In the genomic region with DNA sequence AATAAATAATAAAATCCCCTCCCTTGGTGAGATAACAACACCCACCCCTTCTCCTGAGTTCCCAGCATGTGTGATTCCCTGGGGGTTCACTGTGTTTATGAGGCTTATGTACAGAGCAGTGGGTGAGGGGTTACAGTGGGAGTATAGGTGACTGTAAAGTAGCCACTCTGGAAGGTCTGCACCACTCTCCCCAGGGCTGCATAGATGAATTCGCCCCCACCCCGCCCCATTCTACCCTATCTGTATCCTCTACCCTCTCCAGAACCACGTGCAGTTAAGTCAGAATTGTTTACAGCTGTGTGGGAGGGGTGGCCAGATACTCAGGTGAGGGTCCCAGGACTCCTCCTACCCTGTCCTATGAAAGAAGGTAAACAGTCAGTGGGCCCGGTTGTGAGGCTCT, we compare ENCODE assay signal across 28 mouse cellular contexts. TPM values are rescaled to one million over a fixed set of nuclear protein-coding genes. Genes with fewer than 3 reads are reported as not detected.
DNase-seq lines count a peak whose midpoint lies in the region; ATAC-seq and TF ChIP-seq lines count a peak whose summit lies in the region.
"Had no signal": no experiment of that assay in that cellular context is flagged by ENCODE, and none has a peak within 500 bp of the region (broad histone marks: within the 10 kb centered on the region; RNA-seq: fewer than 3 reads in every experiment).

No protein-coding gene starts in this region.

- H3K4me1 ChIP-seq in liver, embryonic 13.5 days (replicated peaks): peaks cover 8% of the 10 kb centered on the region
- no peaks in the 10 kb centered on the region for H3K4me1 ChIP-seq in liver, postnatal 0 days (ENCODE audit: insufficient read depth)
- no peaks in the 10 kb centered on the region for H3K4me1 ChIP-seq in stomach, embryonic 16.5 days (ENCODE audit: control insufficient read depth, insufficient read depth, low read length)
- H3K4me1 ChIP-seq: forebrain, embryonic 12.5 days; forebrain, embryonic 15.5 days had no signal

- H3K36me3 ChIP-seq in liver, embryonic 13.5 days: 0 out of 2 replicates have a peak, but pooled peaks cover 7% of the 10 kb centered on the region
- peaks cover 6% of the 10 kb centered on the region; the same call in 1 of the 2 replicates for H3K36me3 ChIP-seq in liver, postnatal 0 days (replicated peaks; ENCODE audit: insufficient read depth, low read length)
- H3K36me3 ChIP-seq in stomach, embryonic 16.5 days (ENCODE audit: control insufficient read depth, insufficient read depth, low read length): peaks cover 8% of the 10 kb centered on the region

- H3K9me3 ChIP-seq in liver, embryonic 13.5 days (replicated peaks): no peaks in the 10 kb centered on the region
- H3K9me3 ChIP-seq in liver, postnatal 0 days (ENCODE audit: low read length): no peaks in the 10 kb centered on the region
- H3K9me3 ChIP-seq in stomach, embryonic 16.5 days (replicated peaks; ENCODE audit: control insufficient read depth, low read length): no peaks in the 10 kb centered on the region
- H3K9me3 ChIP-seq: embryonic facial prominence, embryonic 13.5 days; forebrain, embryonic 12.5 days; forebrain, embryonic 15.5 days; G1E; heart, embryonic 12.5 days had no signal

- intact Hi-C loops in left cerebral cortex, postnatal 25 days (cut with DNase I): no loop called here

- no peaks in the 10 kb centered on the region; the same call in 1 of the 2 replicates for H3K27me3 ChIP-seq in liver, embryonic 13.5 days
- no peaks in the 10 kb centered on the region for H3K27me3 ChIP-seq in liver, postnatal 0 days (ENCODE audit: insufficient read depth, low read length)
- no peaks in the 10 kb centered on the region for H3K27me3 ChIP-seq in stomach, embryonic 16.5 days (ENCODE audit: control insufficient read depth, insufficient read depth, low read length)
- H3K27me3 ChIP-seq: CH12.LX; embryonic facial prominence, embryonic 13.5 days; forebrain, embryonic 12.5 days; forebrain, embryonic 15.5 days; heart, embryonic 12.5 days; Patski had no signal

- peak; percentile 82 for DNase-seq in heart, adult 11 months
- no peak for DNase-seq in heart, adult 18-20 months
- DNase-seq in liver, embryonic 13.5 days: no peak
- no peak for DNase-seq in liver, postnatal 0 days
- no peak for DNase-seq in left cerebral cortex, postnatal 25 days (ENCODE audit: low spot score in 2 of 2)
- DNase-seq: adrenal gland, postnatal 10 days; adrenal gland, postnatal 36 days; B cell, adult 2 months; cerebellum, adult 18-20 months; cerebellum, adult 9-10 months; cerebellum, postnatal 14 days; gastrocnemius, postnatal 10 days; gastrocnemius, postnatal 36 days; heart, postnatal 14 days; heart, postnatal 4 days had no signal

- peak; percentile 30; the same call in 1 of the 2 replicates for ATAC-seq in liver, embryonic 13.5 days (ENCODE audit: low read depth)
- ATAC-seq in liver, postnatal 0 days: no peak
- ATAC-seq in stomach, embryonic 16.5 days (ENCODE audit: insufficient read depth, low FRiP score): 0 out of 2 replicates have a peak, but pooled peaks have one; percentile 50
- ATAC-seq: forebrain, embryonic 15.5 days; hindbrain, postnatal 0 days; inflammation-experienced regulatory T-cells, adult 6 months; intestine, embryonic 16.5 days; Patski had no signal

- no peak overlapping the region for H3K4me2 ChIP-seq in liver, embryonic 13.5 days
- H3K4me2 ChIP-seq in liver, postnatal 0 days (ENCODE audit: low read depth, low read length): no peak overlapping the region
- no peak overlapping the region for H3K4me2 ChIP-seq in stomach, embryonic 16.5 days (ENCODE audit: low read depth, low read length)
- H3K4me2 ChIP-seq: embryonic facial prominence, embryonic 13.5 days; forebrain, embryonic 12.5 days; forebrain, embryonic 15.5 days; heart, embryonic 12.5 days; hindbrain, embryonic 14.5 days had no signal

- whole genome bisulfite sequencing in liver, embryonic 13.5 days (ENCODE audit: insufficient replicate concordance): 43% methylated on average over 4 of the region's 4 CpGs
- WGBS in liver, postnatal 0 days (ENCODE audit: insufficient replicate concordance): 45% methylated on average over 4 of the region's 4 CpGs
- WGBS in stomach, embryonic 16.5 days: 63% methylated on average over 4 of the region's 4 CpGs

- H3K9ac ChIP-seq in liver, embryonic 13.5 days: no peak overlapping the region
- no peak overlapping the region for H3K9ac ChIP-seq in liver, postnatal 0 days (replicated peaks)
- no peak overlapping the region for H3K9ac ChIP-seq in stomach, embryonic 16.5 days (ENCODE audit: low read length)
- H3K9ac ChIP-seq: forebrain, embryonic 12.5 days; forebrain, embryonic 15.5 days; heart, embryonic 12.5 days; hindbrain, embryonic 14.5 days had no signal

- TF ChIP-seq EP300 in liver, postnatal 0 days (IDR thresholded peaks at IDR 0.05; ENCODE audit: low read depth): no peak

- H3K27ac ChIP-seq in liver, embryonic 13.5 days: no peak overlapping the region
- H3K27ac ChIP-seq in liver, postnatal 0 days (ENCODE audit: low read depth): no peak overlapping the region
- H3K27ac ChIP-seq in stomach, embryonic 16.5 days (ENCODE audit: low read length): no peak overlapping the region
- H3K27ac ChIP-seq: embryonic facial prominence, embryonic 13.5 days; forebrain, embryonic 12.5 days; forebrain, embryonic 15.5 days; hindbrain, embryonic 14.5 days; hindbrain, postnatal 0 days had no signal

- H3K4me3 ChIP-seq in liver, embryonic 13.5 days (replicated peaks): no peak overlapping the region
- no peak overlapping the region for H3K4me3 ChIP-seq in liver, postnatal 0 days (ENCODE audit: low read depth, low read length)
- H3K4me3 ChIP-seq in stomach, embryonic 16.5 days (replicated peaks; ENCODE audit: low read length): no peak overlapping the region
- H3K4me3 ChIP-seq: embryonic facial prominence, embryonic 13.5 days; erythroblast, embryonic 14.5 days; forebrain, embryonic 12.5 days; forebrain, embryonic 15.5 days; heart, embryonic 12.5 days had no signal

- TF ChIP-seq CTCF in liver, postnatal 0 days (IDR thresholded peaks at IDR 0.05; ENCODE audit: low read depth): no peak

RNA-seq across cellular contexts. Expression of a gene that starts 20.1 kb away (rescaled TPM):
- total RNA-seq in heart, adult 18-20 months (2021): 10 to 100 TPM; 45.5 to 61.4 TPM
- 17.8 and 19.7 TPM in 2 replicates for polyA plus RNA-seq in liver, embryonic 13.5 days (2015; fragmentation: Nextera tagmentation; extraction: Ambion mirVana)
- 8.3 and 8.4 TPM in 2 replicates for polyA plus RNA-seq in liver, postnatal 0 days (2015; fragmentation: Nextera tagmentation; extraction: Ambion mirVana)
- polyA plus RNA-seq in stomach, embryonic 16.5 days (2015; fragmentation: Nextera tagmentation; extraction: Ambion mirVana): 25.0 and 34.2 TPM in 2 replicates
- total RNA-seq in left cerebral cortex, postnatal 25 days (2021): 1 to 10 TPM; 4.1 to 4.3 TPM

RNA-seq across cellular contexts. Expression of a gene that starts 42.0 kb away (rescaled TPM):
- total RNA-seq in heart, adult 18-20 months (2021): 10 to 100 TPM; 22.6 to 23.1 TPM
- polyA plus RNA-seq in liver, embryonic 13.5 days (2015; fragmentation: Nextera tagmentation; extraction: Ambion mirVana): 47.8 and 52.0 TPM in 2 replicates
- polyA plus RNA-seq in liver, postnatal 0 days (2015; fragmentation: Nextera tagmentation; extraction: Ambion mirVana): 17.0 and 18.4 TPM in 2 replicates
- 72.7 and 73.5 TPM in 2 replicates for polyA plus RNA-seq in stomach, embryonic 16.5 days (2015; fragmentation: Nextera tagmentation; extraction: Ambion mirVana)
- 10 to 100 TPM; 34.2 to 36.8 TPM for total RNA-seq in left cerebral cortex, postnatal 25 days (2021)

RNA-seq across cellular contexts. Expression of a gene that starts 53.3 kb away (rescaled TPM):
- total RNA-seq in heart, adult 18-20 months (2021): 10 to 100 TPM; 22.5 to 25.8 TPM
- 27.7 and 35.0 TPM in 2 replicates for polyA plus RNA-seq in liver, embryonic 13.5 days (2015; fragmentation: Nextera tagmentation; extraction: Ambion mirVana)
- polyA plus RNA-seq in liver, postnatal 0 days (2015; fragmentation: Nextera tagmentation; extraction: Ambion mirVana): 26.2 and 29.1 TPM in 2 replicates
- 36.2 and 36.5 TPM in 2 replicates for polyA plus RNA-seq in stomach, embryonic 16.5 days (2015; fragmentation: Nextera tagmentation; extraction: Ambion mirVana)
- total RNA-seq in left cerebral cortex, postnatal 25 days (2021): 10 to 100 TPM; 32.7 to 42.0 TPM
